Mouse (Mus musculus) neural tube, embryonic 12.5 days (tissue): ENCODE measurements around the gene Olfr569. TPM values are rescaled to one million over a fixed set of nuclear protein-coding genes. Genes with fewer than 3 reads are reported as not detected.

Experiments
- ATAC-seq: fragments of 200-750 bp; cut with Nextera tagmentation; 2 replicates; pipeline ENCODE4 v1.8.0; 2017; ENCODE audit warnings: low read depth, mild to moderate bottlenecking, moderate TSS enrichment, moderate library complexity; ENCODE audit not compliant: low FRiP score
- H3K27ac ChIP-seq: fragments of 300-500 bp; sonication (generic); 2 replicates; pipeline ENCODE4 v1.5.1; 2016
- H3K27me3 ChIP-seq: fragments of 300-500 bp; sonication (generic); replicated peaks from 2 replicates; pipeline ENCODE4 v1.6.1; 2016; ENCODE audit warnings: mild to moderate bottlenecking
- H3K36me3 ChIP-seq: fragments of 300-500 bp; sonication (generic); 2 replicates; pipeline ENCODE4 v1.6.1; 2016; ENCODE audit warnings: mild to moderate bottlenecking
- H3K4me1 ChIP-seq: fragments of 300-500 bp; sonication (generic); 2 replicates; pipeline ENCODE4 v1.6.1; 2016
- H3K4me2 ChIP-seq: fragments of 300-500 bp; sonication (generic); replicated peaks from 2 replicates; pipeline ENCODE4 v1.6.1; 2016; ENCODE audit warnings: mild to moderate bottlenecking
- H3K4me3 ChIP-seq: fragments of 300-500 bp; sonication (generic); 2 replicates; pipeline ENCODE4 v1.5.1; 2016
- H3K9ac ChIP-seq: fragments of 300-500 bp; sonication (generic); 2 replicates; pipeline ENCODE4 v1.6.1; 2016; ENCODE audit warnings: mild to moderate bottlenecking
- H3K9me3 ChIP-seq: fragments of 300-500 bp; sonication (generic); 2 replicates; pipeline ENCODE4 v1.6.1; 2016; ENCODE audit warnings: mild to moderate bottlenecking
- WGBS: fragments of 180-500 bp; shearing (Covaris S2); methylation state at CpG from one replicate; pipeline ENCODE4 v1.1.7; 2016; 5-methylcytosine and 5-hydroxymethylcytosine counted together
- polyA plus RNA-seq: library from polyadenylated mRNA; unstranded; fragments of >200 nt; fragmentation: Nextera tagmentation; extraction: Ambion mirVana; gene quantifications from 2 replicates; pipeline ENCODE4 v1.2.1, GENCODE M21; 2016

Olfr569 gene
- not detected in 2 replicates for polyA plus RNA-seq

- H3K27me3 ChIP-seq = no peaks in the 10 kb centered on the region
These were observed at the start of gene Olfr569 for GRCm38 (mm10) chr7:102890782-102891181. TSS of gene Olfr569 (minus strand) at chr7:102890882.

GRCm38 (mm10) chr7:102927105-102927504, 36.4 kb upstream of the Olfr569 start:
- 77% methylated on average over 3 of the region's 3 CpGs for WGBS
- H3K4me1 ChIP-seq = no peaks in the 10 kb centered on the region
- H3K36me3 ChIP-seq = no peaks in the 10 kb centered on the region
- no peaks in the 10 kb centered on the region for H3K9me3 ChIP-seq
- no peak overlapping the region for H3K27ac ChIP-seq
- no peaks in the 10 kb centered on the region for H3K27me3 ChIP-seq
- H3K4me2 ChIP-seq = no peak overlapping the region
- no peak overlapping the region for H3K4me3 ChIP-seq
- no peak for ATAC-seq
- H3K9ac ChIP-seq = no peak overlapping the region

More at GRCm38 (mm10) chr7:102890782-102891181, at the start of gene Olfr569:
- Histone ChIP-seq H3K36me3 (no peaks in the 10 kb centered on the region), H3K4me1 (no peaks in the 10 kb centered on the region), H3K4me2 (no peak within 1 kb of the TSS), H3K9me3 (no peaks in the 10 kb centered on the region), H3K27ac (no peak within 1 kb of the TSS), H3K9ac (no peak within 1 kb of the TSS), H3K4me3 (no peak within 1 kb of the TSS)
- ATAC-seq = no peak
- WGBS = 70% methylated on average over 3 of the region's 3 CpGs

- Histone ChIP-seq H3K4me3 (no peak within 1 kb of the TSS), H3K27ac (no peak within 1 kb of the TSS), H3K36me3 (no peaks in the 10 kb centered on the region), H3K9me3 (no peaks in the 10 kb centered on the region), H3K27me3 (no peaks in the 10 kb centered on the region), H3K4me1 (no peaks in the 10 kb centered on the region), H3K9ac (no peak within 1 kb of the TSS), H3K4me2 (no peak within 1 kb of the TSS)
- WGBS = 67% methylated on average over 1 of the region's 1 CpGs
- ATAC-seq = no peak
These were observed 33.4 kb upstream of the Olfr569 start, which contains the start of gene Olfr572 for GRCm38 (mm10) chr7:102924109-102924508. TSS of gene Olfr572 (plus strand) at chr7:102924409.

GRCm38 (mm10) chr7:102919632-102920031, 28.9 kb upstream of the Olfr569 start:
- no peaks in the 10 kb centered on the region for H3K27me3 ChIP-seq
- no peak overlapping the region for H3K4me2 ChIP-seq
- no peaks in the 10 kb centered on the region for H3K4me1 ChIP-seq
- H3K9me3 ChIP-seq = no peaks in the 10 kb centered on the region
- peak; percentile 54; the same call in 1 of the 2 replicates for ATAC-seq
- whole genome bisulfite sequencing = 21% methylated on average over 1 of the region's 1 CpGs
- no peak overlapping the region for H3K4me3 ChIP-seq
- H3K9ac ChIP-seq = no peak overlapping the region
- no peaks in the 10 kb centered on the region for H3K36me3 ChIP-seq
- no peak overlapping the region for H3K27ac ChIP-seq

GRCm38 (mm10) chr7:102917032-102917875, 26.6 kb upstream of the Olfr569 start, which contains the start of gene Olfr571:
TSS of gene Olfr571 (minus strand) at chr7:102917536.
- 47% methylated on average over 4 of the region's 4 CpGs for WGBS
- Histone ChIP-seq H3K27ac (no peak within 1 kb of the TSS), H3K4me1 (no peaks in the 10 kb centered on the region), H3K9ac (no peak within 1 kb of the TSS), H3K27me3 (no peaks in the 10 kb centered on the region), H3K4me3 (no peak within 1 kb of the TSS), H3K9me3 (no peaks in the 10 kb centered on the region), H3K4me2 (no peak within 1 kb of the TSS), H3K36me3 (no peaks in the 10 kb centered on the region)
- peak; percentile 71 for ATAC-seq

GRCm38 (mm10) chr7:102916405-102916804, 25.7 kb upstream of the Olfr569 start:
- Histone ChIP-seq H3K4me1 (no peaks in the 10 kb centered on the region), H3K27ac (no peak overlapping the region), H3K9ac (no peak overlapping the region), H3K27me3 (no peaks in the 10 kb centered on the region), H3K9me3 (no peaks in the 10 kb centered on the region), H3K4me2 (no peak overlapping the region), H3K4me3 (no peak overlapping the region), H3K36me3 (no peaks in the 10 kb centered on the region)
- no peak for ATAC-seq
- 82% methylated on average over 5 of the region's 5 CpGs for WGBS

GRCm38 (mm10) chr7:102915261-102915660, 24.6 kb upstream of the Olfr569 start:
- H3K9ac ChIP-seq = no peak overlapping the region
- no peaks in the 10 kb centered on the region for H3K4me1 ChIP-seq
- H3K4me2 ChIP-seq = no peak overlapping the region
- H3K27ac ChIP-seq = no peak overlapping the region
- H3K4me3 ChIP-seq = no peak overlapping the region
- H3K9me3 ChIP-seq = no peaks in the 10 kb centered on the region
- H3K36me3 ChIP-seq = no peaks in the 10 kb centered on the region
- H3K27me3 ChIP-seq = no peaks in the 10 kb centered on the region
- ATAC-seq = no peak
- WGBS = 54% methylated on average over 1 of the region's 1 CpGs

GRCm38 (mm10) chr7:102876822-102877221, 13.9 kb downstream of the Olfr569 start, which contains the start of gene Olfr568:
TSS of gene Olfr568 (plus strand) at chr7:102877122.
- Histone ChIP-seq H3K4me1 (no peaks in the 10 kb centered on the region), H3K9ac (no peak within 1 kb of the TSS), H3K9me3 (no peaks in the 10 kb centered on the region), H3K27me3 (no peaks in the 10 kb centered on the region), H3K27ac (no peak within 1 kb of the TSS), H3K4me3 (no peak within 1 kb of the TSS), H3K4me2 (no peak within 1 kb of the TSS), H3K36me3 (no peaks in the 10 kb centered on the region)
- no peak for ATAC-seq

GRCm38 (mm10) chr7:102858665-102859064, 32.0 kb downstream of the Olfr569 start, which contains the start of gene Olfr566:
TSS of gene Olfr566 (minus strand) at chr7:102858765.
- no peaks in the 10 kb centered on the region for H3K4me1 ChIP-seq
- no peak within 1 kb of the TSS for H3K27ac ChIP-seq
- no peaks in the 10 kb centered on the region for H3K9me3 ChIP-seq
- no peak for ATAC-seq
- H3K4me2 ChIP-seq = no peak within 1 kb of the TSS
- no peaks in the 10 kb centered on the region for H3K36me3 ChIP-seq
- no peaks in the 10 kb centered on the region for H3K27me3 ChIP-seq
- H3K9ac ChIP-seq = no peak within 1 kb of the TSS
- 86% methylated on average over 1 of the region's 1 CpGs for WGBS
- H3K4me3 ChIP-seq = no peak within 1 kb of the TSS

GRCm38 (mm10) chr7:102855807-102856206, 34.9 kb downstream of the Olfr569 start:
- Histone ChIP-seq H3K4me3 (no peak overlapping the region), H3K9me3 (no peaks in the 10 kb centered on the region), H3K4me2 (no peak overlapping the region), H3K9ac (no peak overlapping the region), H3K36me3 (no peaks in the 10 kb centered on the region), H3K27ac (no peak overlapping the region), H3K4me1 (no peaks in the 10 kb centered on the region), H3K27me3 (no peaks in the 10 kb centered on the region)
- no peak for ATAC-seq
